ENCODE assay signal across 20 mouse cellular contexts in genomic region chr1:43237360-43238235, GRCm38 (mm10). TPM values are rescaled to one million over a fixed set of nuclear protein-coding genes. Genes with fewer than 3 reads are reported as not detected.
DNase-seq lines count a peak whose midpoint lies in the region; ATAC-seq and TF ChIP-seq lines count a peak whose summit lies in the region.
"Had no signal": no experiment of that assay in that cellular context is flagged by ENCODE, and none has a peak within 500 bp of the region (broad histone marks: within the 10 kb centered on the region; RNA-seq: fewer than 3 reads in every experiment).

No protein-coding gene starts in this region.

- H3K36me3 ChIP-seq in kidney, embryonic 16.5 days (ENCODE audit: insufficient read depth, low read length): no peaks in the 10 kb centered on the region
- H3K36me3 ChIP-seq in intestine, embryonic 14.5 days (ENCODE audit: control insufficient read depth, insufficient read depth, low read length): no peaks in the 10 kb centered on the region
- H3K36me3 ChIP-seq in small intestine, adult 2 months (ENCODE audit: control insufficient read depth, insufficient read depth, low read length): no peaks in the 10 kb centered on the region
- H3K36me3 ChIP-seq: limb, embryonic 12.5 days; liver, embryonic 13.5 days had no signal

- H3K9me3 ChIP-seq in kidney, embryonic 16.5 days (ENCODE audit: low read length): no peaks in the 10 kb centered on the region
- H3K9me3 ChIP-seq in intestine, embryonic 14.5 days (ENCODE audit: control insufficient read depth, low read length): no peaks in the 10 kb centered on the region
- H3K9me3 ChIP-seq: limb, embryonic 12.5 days; liver, embryonic 13.5 days had no signal

- 86% methylated on average over 3 of the region's 3 CpGs for WGBS in kidney, embryonic 16.5 days
- 95% methylated on average over 3 of the region's 3 CpGs for WGBS in intestine, embryonic 14.5 days
- 48% methylated on average over 3 of the region's 3 CpGs for WGBS in small intestine, adult 2 months

- DNase-seq in gastrocnemius, adult 2 months: no peak
- DNase-seq in gastrocnemius, postnatal 14 days: no peak
- DNase-seq in kidney, adult 18-20 months: no peak
- DNase-seq in intestine, embryonic 14.5 days (ENCODE audit: low spot score): no peak
- no peak for DNase-seq in thymus, postnatal 36 days
- DNase-seq: adrenal gland, postnatal 25 days; cerebellum, adult 2 months; gastrocnemius, postnatal 10 days; liver, embryonic 13.5 days; midbrain, embryonic 14.5 days; thymus, postnatal 25 days had no signal

- H3K27me3 ChIP-seq in kidney, embryonic 16.5 days (ENCODE audit: insufficient read depth, low read length): no peaks in the 10 kb centered on the region
- no peaks in the 10 kb centered on the region for H3K27me3 ChIP-seq in intestine, embryonic 14.5 days (replicated peaks; ENCODE audit: control insufficient read depth, insufficient read depth, low read length)
- no peaks in the 10 kb centered on the region for H3K27me3 ChIP-seq in small intestine, adult 2 months (ENCODE audit: control insufficient read depth, insufficient read depth, low read length)
- H3K27me3 ChIP-seq: CH12.LX; limb, embryonic 12.5 days; liver, embryonic 13.5 days had no signal

- ATAC-seq in kidney, embryonic 16.5 days (ENCODE audit: low FRiP score, low TSS enrichment): peak; percentile 35; the same call in 1 of the 2 replicates
- no peak for ATAC-seq in intestine, embryonic 14.5 days (replicated peaks; ENCODE audit: low FRiP score, low TSS enrichment, low read depth)
- no peak for ATAC-seq in erythroid progenitor cell, adult 5-6 weeks (replicated peaks; ENCODE audit: low FRiP score, poor library complexity, severe bottlenecking)
- ATAC-seq: hindbrain, postnatal 0 days had no signal

- no peak for TF ChIP-seq CTCF in gastrocnemius, adult 2 months (IDR thresholded peaks at IDR 0.05)
- no peak for TF ChIP-seq CTCF in small intestine, adult 2 months (IDR thresholded peaks at IDR 0.05; ENCODE audit: extremely low read depth, insufficient read length, insufficient replicate concordance, low read depth, low read length)

- peak overlapping the region; percentile 16; the same call in 1 of the 2 replicates for H3K27ac ChIP-seq in gastrocnemius, adult 2 months
- peak overlapping the region; percentile 24; the same call in 1 of the 2 replicates for H3K27ac ChIP-seq in kidney, embryonic 16.5 days (ENCODE audit: low read length)
- 0 out of 2 replicates have a peak overlapping the region, but pooled peaks have one; percentile 22 for H3K27ac ChIP-seq in intestine, embryonic 14.5 days (ENCODE audit: low read depth)
- peak overlapping the region; percentile 51 for H3K27ac ChIP-seq in small intestine, adult 2 months (ENCODE audit: insufficient read depth, low read depth, low read length)
- H3K27ac ChIP-seq: hindbrain, postnatal 0 days; limb, embryonic 12.5 days; liver, embryonic 13.5 days had no signal

- no peak overlapping the region for H3K4me3 ChIP-seq in gastrocnemius, adult 2 months
- H3K4me3 ChIP-seq in kidney, embryonic 16.5 days (ENCODE audit: low read length): no peak overlapping the region
- no peak overlapping the region for H3K4me3 ChIP-seq in intestine, embryonic 14.5 days (ENCODE audit: low read depth, low read length)
- H3K4me3 ChIP-seq in small intestine, adult 2 months (ENCODE audit: low read depth, low read length): no peak overlapping the region
- H3K4me3 ChIP-seq: limb, embryonic 12.5 days; liver, embryonic 13.5 days had no signal

- H3K4me1 ChIP-seq in kidney, embryonic 16.5 days (ENCODE audit: insufficient read depth, low read length): peaks cover 16% of the 10 kb centered on the region
- H3K4me1 ChIP-seq in intestine, embryonic 14.5 days (replicated peaks; ENCODE audit: control insufficient read depth, insufficient read depth, low read length): peaks cover 5% of the 10 kb centered on the region
- peaks cover 16% of the 10 kb centered on the region for H3K4me1 ChIP-seq in small intestine, adult 2 months (ENCODE audit: control insufficient read depth, insufficient read depth, insufficient read length, low read length)
- H3K4me1 ChIP-seq: limb, embryonic 12.5 days; liver, embryonic 13.5 days had no signal

- intact Hi-C loops in gastrocnemius, adult 2 months (cut with DNase I): no loop called here
- intact Hi-C loops in gastrocnemius, postnatal 14 days (cut with DNase I; ENCODE audit: low total_unique reads): no loop called here

- TF ChIP-seq POLR2A in small intestine, adult 2 months (IDR thresholded peaks at IDR 0.05; ENCODE audit: low read depth, low read length): no peak

- no peak overlapping the region for H3K9ac ChIP-seq in kidney, embryonic 16.5 days (replicated peaks; ENCODE audit: low read length)
- no peak overlapping the region for H3K9ac ChIP-seq in intestine, embryonic 14.5 days (ENCODE audit: low read length)
- H3K9ac ChIP-seq: limb, embryonic 12.5 days; liver, embryonic 13.5 days had no signal

- no peak overlapping the region for H3K4me2 ChIP-seq in kidney, embryonic 16.5 days (replicated peaks; ENCODE audit: low read depth, low read length)
- no peak overlapping the region for H3K4me2 ChIP-seq in intestine, embryonic 14.5 days (ENCODE audit: low read length)
- H3K4me2 ChIP-seq: heart, embryonic 11.5 days; limb, embryonic 12.5 days; liver, embryonic 13.5 days had no signal

RNA-seq across cellular contexts. Expression of gene Fhl2, which starts 40.8 kb away (rescaled TPM):
- total RNA-seq in gastrocnemius, adult 2 months (2021): 1 to 10 TPM; 3.0 to 8.3 TPM
- 10 to 100 TPM in 1 of 2 experiments, 1 to 10 TPM in 1; 6.5 to 11.0 TPM for total RNA-seq in gastrocnemius, postnatal 14 days (2021)
- polyA plus RNA-seq in kidney, embryonic 16.5 days (2015; fragmentation: Nextera tagmentation; extraction: Ambion mirVana): 101 and 104 TPM in 2 replicates
- polyA plus RNA-seq in intestine, embryonic 14.5 days (2014; fragmentation: Nextera tagmentation; extraction: Ambion mirVana): 60.5 and 70.1 TPM in 2 replicates
- 33.4 and 56.9 TPM in 2 replicates for polyA plus RNA-seq in small intestine, adult 2 months (2012; rRNA removed)
- 1.7 TPM in 1 of 2 replicates, not detected in the other for total RNA-seq in erythroid progenitor cell, adult 5-6 weeks (2015; ENCODE audit: low replicate concordance)
- total RNA-seq in erythroid progenitor cell, adult 5-6 weeks (2017; ENCODE audit: low replicate concordance): 0.39 TPM in 1 of 2 replicates, not detected in the other
- total RNA-seq: hematopoietic stem cell, adult 5-6 weeks; megakaryocyte progenitor cell, adult 5-6 weeks had no signal
